Mouse (Mus musculus) gastrocnemius, postnatal 25 days (tissue): ENCODE data around the gene Stkld1. TPM values are rescaled to one million over a fixed set of nuclear protein-coding genes. Genes with fewer than 3 reads are reported as not detected.

Source experiments
- DNase-seq: peaks from one replicate; pipeline ENCODE4 v3.0.0; 2022
- total RNA-seq, 2 experiments: library from RNA; stranded (reverse); gene quantifications; 1 replicate in 1 of 2; 2 replicates in 1 of 2; pipeline ENCODE4 v1.2.3; 2021

Gene Stkld1
- total RNA-seq, 2 experiments from 2014 or later, result not detected

GRCm38 (mm10) chr2:26963923-26964723, 30.3 kb downstream of the Stkld1 start, which contains the start of gene Rexo4:
TSS of gene Rexo4 (minus strand) at chr2:26964386.
- peak; percentile 90 for DNase-seq

DNA sequence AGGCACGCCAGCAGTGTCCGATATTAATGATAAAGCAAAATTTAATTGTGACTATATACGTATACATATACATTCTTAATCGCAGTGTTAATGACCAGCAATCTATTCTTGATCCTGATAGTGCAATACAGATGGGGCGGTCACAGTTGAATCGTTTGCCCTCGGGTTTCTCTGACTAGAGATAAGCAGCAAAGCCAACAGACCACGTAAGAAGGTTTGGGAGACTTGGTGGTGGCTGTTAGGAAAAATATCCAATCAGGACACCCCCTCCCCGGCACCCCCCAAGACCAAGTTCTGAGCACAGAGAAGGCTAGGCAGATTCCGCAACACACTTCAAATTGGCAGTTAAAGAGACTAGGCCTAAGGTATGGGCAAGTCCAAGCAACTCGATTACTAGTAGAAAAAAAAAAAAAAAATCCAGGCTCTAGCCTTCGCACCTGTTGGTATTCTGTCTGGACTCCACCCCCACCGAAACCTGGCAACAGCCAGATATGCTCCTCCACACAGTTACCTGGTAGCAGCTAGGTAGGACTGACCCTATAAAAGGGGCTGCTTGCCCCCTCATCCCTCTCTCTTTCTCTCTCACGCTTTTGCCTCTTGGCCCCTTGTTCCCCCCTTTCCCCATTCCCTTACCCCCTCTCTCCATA, 31.0 kb downstream of the Stkld1 start:
- DNase-seq, result no peak

DNA sequence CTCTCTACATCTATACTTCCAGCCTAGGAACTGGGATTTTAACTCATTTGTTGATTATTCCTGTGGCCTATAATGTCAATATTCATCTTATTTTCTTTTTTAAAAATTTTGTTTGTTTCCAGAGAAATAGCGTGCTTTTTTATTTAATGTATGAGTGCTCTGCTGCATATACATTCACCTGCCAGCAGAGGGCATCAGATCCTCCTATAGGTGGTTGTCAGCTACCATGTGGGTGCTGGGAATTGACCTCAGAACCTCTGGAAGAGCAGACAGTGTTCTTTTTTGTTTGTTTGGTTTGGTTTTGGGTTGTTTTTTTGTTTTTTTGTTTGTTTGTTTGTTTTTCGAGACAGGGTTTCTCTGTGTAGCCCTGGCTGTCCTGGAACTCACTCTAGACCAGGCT, 33.4 kb downstream of the Stkld1 start:
- DNase-seq, result no peak

DNA sequence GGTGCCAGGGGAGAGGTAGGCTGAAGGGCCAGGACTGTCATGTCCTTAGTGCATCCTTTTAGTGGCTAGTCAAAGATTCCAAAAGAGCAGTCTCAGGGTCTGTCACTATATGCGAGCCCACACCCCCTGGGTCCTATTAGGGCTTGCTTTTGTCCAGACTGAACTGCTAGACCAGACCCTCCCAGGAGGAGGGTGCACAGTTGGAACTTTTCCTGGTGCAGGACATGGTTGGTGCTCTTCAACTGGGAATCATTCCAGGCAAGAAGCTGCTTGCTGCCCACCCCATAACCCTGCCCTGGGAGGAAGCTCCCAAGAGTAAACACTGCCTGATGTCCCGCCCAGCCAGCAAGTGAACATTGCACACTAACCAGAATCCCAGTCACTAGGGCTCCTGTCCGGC, 39.3 kb downstream of the Stkld1 start, which contains the start of gene Adamts13:
TSS of gene Adamts13 (plus strand) at position 301 of the 400 bp plus-strand sequence.
- DNase-seq, result no peak

DNA sequence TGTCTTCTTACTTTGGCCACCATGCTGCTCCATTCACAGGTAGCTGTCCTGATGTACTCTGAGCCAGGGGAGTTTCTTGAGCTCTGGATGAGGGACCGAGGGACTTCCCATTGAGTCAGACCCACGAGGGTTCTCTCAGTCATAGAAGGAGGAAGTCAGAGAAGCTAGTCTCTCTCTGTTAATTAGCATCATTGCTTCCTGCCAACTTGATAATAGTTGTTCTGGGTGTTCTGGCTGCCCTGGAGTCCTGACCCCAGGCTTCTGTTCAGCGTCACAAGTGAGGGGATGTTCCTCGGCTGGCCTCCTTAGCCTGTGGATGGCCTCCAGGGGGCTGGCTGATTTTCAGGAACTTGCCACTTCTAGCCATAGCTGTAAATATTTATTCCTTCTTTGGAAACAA, 40.1 kb downstream of the Stkld1 start:
- DNase-seq, result no peak

- DNase-seq, result no peak
Observed at GRCm38 (mm10) chr2:26980361-26980760, 46.5 kb downstream of the Stkld1 start.

DNA sequence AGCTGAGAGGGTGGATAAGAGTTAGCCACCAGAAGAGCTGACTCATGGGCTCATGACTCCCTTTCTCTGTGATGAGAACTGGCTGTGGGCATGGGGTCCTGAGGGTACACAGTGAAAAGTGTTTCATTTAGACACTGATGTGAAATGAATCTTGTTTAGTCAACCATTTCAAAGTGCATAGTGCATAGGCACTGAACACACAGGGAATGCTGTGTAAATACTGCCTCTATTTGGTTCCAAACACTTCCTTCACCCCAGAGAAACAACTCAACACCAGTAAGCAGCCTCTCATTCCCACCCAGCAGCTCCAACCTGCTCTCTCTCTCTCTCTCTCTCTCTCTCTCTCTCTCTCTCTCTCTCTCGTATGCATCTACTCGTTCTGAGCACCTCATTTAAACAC, 50.3 kb downstream of the Stkld1 start:
- no peak for DNase-seq

DNA sequence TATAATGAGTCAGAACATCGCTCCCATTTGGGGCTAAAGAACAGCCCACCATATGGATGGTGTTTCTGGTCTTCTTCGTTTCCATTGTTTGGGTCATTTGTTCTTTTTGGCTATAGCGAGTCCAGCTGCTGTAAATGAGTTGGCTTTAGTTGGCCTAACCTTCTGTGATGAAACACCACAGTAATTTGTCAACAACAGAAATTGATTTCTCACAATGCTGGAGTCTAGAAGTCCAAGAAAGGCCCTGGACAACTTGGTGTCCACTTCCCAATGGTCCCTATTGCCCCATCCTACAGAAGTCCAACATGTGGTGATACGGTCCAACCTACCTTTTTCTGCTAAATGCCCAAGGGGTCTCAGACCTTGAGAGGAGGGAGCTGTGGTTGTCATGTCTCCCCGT, 50.8 kb downstream of the Stkld1 start:
- DNase-seq, result no peak

DNA sequence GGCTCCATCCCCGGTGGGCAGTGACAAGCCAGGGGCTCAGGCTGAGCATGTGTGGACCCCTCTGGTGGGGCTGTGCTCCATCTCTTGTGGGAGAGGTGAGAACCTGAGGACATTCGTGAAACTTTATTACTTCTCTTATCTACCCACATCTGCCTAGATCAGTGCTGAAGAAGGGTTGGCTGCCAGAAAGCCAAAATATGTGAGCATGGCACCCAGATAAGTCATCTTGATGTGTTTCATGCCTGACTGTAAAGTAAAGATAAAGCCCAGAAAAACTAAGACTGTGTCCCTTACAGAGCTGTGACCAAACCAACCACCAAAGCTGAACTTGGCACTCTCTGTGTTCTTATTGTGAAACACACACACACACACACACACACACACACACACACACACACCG, 60.1 kb downstream of the Stkld1 start:
- no peak for DNase-seq

GRCm38 (mm10) chr2:26997498-26997897, 63.7 kb downstream of the Stkld1 start:
- DNase-seq, result no peak

- no peak for DNase-seq
Observed at GRCm38 (mm10) chr2:26997993-26998392, 64.1 kb downstream of the Stkld1 start.

Other genes with a start within 250 kb of the Stkld1 start
- not detected for gene Abo, start 69.1 kb upstream of the Stkld1 start, total RNA-seq
- gene Surf6, start 31.2 kb upstream of the Stkld1 start, total RNA-seq, result 10 to 100 TPM; 10.3 to 12.0 TPM
- gene Med22, start 23.4 kb upstream of the Stkld1 start, total RNA-seq, result 10 to 100 TPM; 16.2 to 17.6 TPM
- 100 to 1,000 TPM; 236 to 242 TPM for gene Rpl7a, start 23.3 kb upstream of the Stkld1 start, total RNA-seq
- gene Surf2, start 17.7 kb upstream of the Stkld1 start, total RNA-seq, result 10 to 100 TPM; 10.9 to 12.5 TPM
- gene Surf1, start 17.5 kb upstream of the Stkld1 start, total RNA-seq, result 10 to 100 TPM; 27.4 to 33.1 TPM
- 10 to 100 TPM; 72.8 to 87.1 TPM for gene Surf4, start 119 bp upstream of the Stkld1 start, total RNA-seq
- 10 to 100 TPM; 14.2 to 16.3 TPM for gene Rexo4, start 30.3 kb downstream of the Stkld1 start, total RNA-seq
- not detected for gene Adamts13, start 39.4 kb downstream of the Stkld1 start, total RNA-seq
- gene Cacfd1, start 75.9 kb downstream of the Stkld1 start, total RNA-seq, result 10 to 100 TPM; 27.9 to 30.2 TPM
- gene Slc2a6, start 94.0 kb downstream of the Stkld1 start, total RNA-seq, result under 1 TPM; 0.10 to 0.16 TPM
- gene Mymk, start 138.1 kb downstream of the Stkld1 start, total RNA-seq, result 10 to 100 TPM in 1 of 2 experiments, 1 to 10 TPM in 1; 4.8 to 14.4 TPM
- 1 to 10 TPM; 8.2 to 8.7 TPM for gene Adamtsl2, start 145.3 kb downstream of the Stkld1 start, total RNA-seq
- gene Fam163b, start 208.4 kb downstream of the Stkld1 start, total RNA-seq, result not detected
- not detected for gene Dbh, start 231.2 kb downstream of the Stkld1 start, total RNA-seq